Mouse (Mus musculus) embryonic facial prominence, embryonic 12.5 days (tissue): ENCODE data around the gene Top2a. TPM values are rescaled to one million over a fixed set of nuclear protein-coding genes. Genes with fewer than 3 reads are reported as not detected.

Experiments used
- ATAC-seq: fragments of 200-750 bp; cut with Nextera tagmentation; 2 replicates; pipeline ENCODE4 v1.8.0; 2017; ENCODE audit not compliant: insufficient number of reproducible peaks, insufficient read depth, low FRiP score, low TSS enrichment
- H3K27ac ChIP-seq: fragments of 300-500 bp; sonication (generic); 2 replicates; pipeline ENCODE4 v1.5.1; 2016; ENCODE audit warnings: mild to moderate bottlenecking
- H3K27me3 ChIP-seq: fragments of 300-500 bp; sonication (generic); 2 replicates; pipeline ENCODE4 v1.6.1; 2016; ENCODE audit warnings: mild to moderate bottlenecking, moderate library complexity
- H3K36me3 ChIP-seq: fragments of 300-500 bp; sonication (generic); 2 replicates; pipeline ENCODE4 v1.6.1; 2016; ENCODE audit warnings: mild to moderate bottlenecking
- H3K4me1 ChIP-seq: fragments of 300-500 bp; sonication (generic); 2 replicates; pipeline ENCODE4 v1.6.1; 2016
- H3K4me2 ChIP-seq: fragments of 300-500 bp; sonication (generic); replicated peaks from 2 replicates; pipeline ENCODE4 v1.6.1; 2016; ENCODE audit warnings: mild to moderate bottlenecking, moderate library complexity
- H3K4me3 ChIP-seq: fragments of 300-500 bp; sonication (generic); 2 replicates; pipeline ENCODE4 v1.5.1; 2016; ENCODE audit warnings: mild to moderate bottlenecking
- H3K9ac ChIP-seq: fragments of 300-500 bp; sonication (generic); 2 replicates; pipeline ENCODE4 v1.6.1; 2016; ENCODE audit warnings: mild to moderate bottlenecking, moderate library complexity
- H3K9me3 ChIP-seq: fragments of 300-500 bp; sonication (generic); 2 replicates; pipeline ENCODE4 v1.6.1; 2016; ENCODE audit warnings: mild to moderate bottlenecking, moderate library complexity
- WGBS: fragments of 180-500 bp; shearing (Covaris S2); methylation state at CpG from one replicate; pipeline ENCODE4 v1.1.7; 2016; 5-methylcytosine and 5-hydroxymethylcytosine counted together
- polyA plus RNA-seq: library from polyadenylated mRNA; unstranded; fragments of >200 nt; fragmentation: Nextera tagmentation; extraction: Ambion mirVana; gene quantifications from 2 replicates; pipeline ENCODE4 v1.2.1, GENCODE M21; 2016

Gene Top2a
- polyA plus RNA-seq, 1 experiment from 2014 or later, result 288 TPM

GRCm38 (mm10) chr11:98979356-98979755 is 44.6 kb downstream of the Top2a start:
- H3K36me3 ChIP-seq, result peaks cover 10% of the 10 kb centered on the region
- no peaks in the 10 kb centered on the region for H3K9me3 ChIP-seq
- ATAC-seq, result no peak
- H3K4me3 ChIP-seq, result no peak overlapping the region
- peaks cover 12% of the 10 kb centered on the region; the same call in 1 of the 2 replicates for H3K4me1 ChIP-seq
- H3K9ac ChIP-seq, result no peak overlapping the region
- H3K4me2 ChIP-seq, result no peak overlapping the region
- WGBS, result 81% methylated on average over 4 of the region's 5 CpGs
- H3K27ac ChIP-seq, result no peak overlapping the region
- H3K27me3 ChIP-seq, result peaks cover 30% of the 10 kb centered on the region

- peaks cover 28% of the 10 kb centered on the region for H3K27me3 ChIP-seq
- no peaks in the 10 kb centered on the region for H3K9me3 ChIP-seq
- no peak overlapping the region for H3K9ac ChIP-seq
- no peak for ATAC-seq
- peaks cover 12% of the 10 kb centered on the region; the same call in 1 of the 2 replicates for H3K4me1 ChIP-seq
- no peak overlapping the region for H3K4me3 ChIP-seq
- H3K36me3 ChIP-seq, result peaks cover 17% of the 10 kb centered on the region
- H3K27ac ChIP-seq, result no peak overlapping the region
- 52% methylated on average over 15 of the region's 15 CpGs for WGBS
- H3K4me2 ChIP-seq, result no peak overlapping the region
Observed at GRCm38 (mm10) chr11:98978526-98979148, 45.4 kb downstream of the Top2a start.

GRCm38 (mm10) chr11:98974871-98975719 is 48.9 kb downstream of the Top2a start:
- ATAC-seq, result no peak
- Histone ChIP-seq H3K4me3 (no peak overlapping the region), H3K27me3 (no peaks in the 10 kb centered on the region), H3K36me3 (peaks cover 52% of the 10 kb centered on the region), H3K4me2 (no peak overlapping the region), H3K9ac (no peak overlapping the region), H3K9me3 (no peaks in the 10 kb centered on the region), H3K4me1 (peaks cover 15% of the 10 kb centered on the region), H3K27ac (no peak overlapping the region)
- WGBS, result 52% methylated on average over 5 of the region's 5 CpGs

DNA sequence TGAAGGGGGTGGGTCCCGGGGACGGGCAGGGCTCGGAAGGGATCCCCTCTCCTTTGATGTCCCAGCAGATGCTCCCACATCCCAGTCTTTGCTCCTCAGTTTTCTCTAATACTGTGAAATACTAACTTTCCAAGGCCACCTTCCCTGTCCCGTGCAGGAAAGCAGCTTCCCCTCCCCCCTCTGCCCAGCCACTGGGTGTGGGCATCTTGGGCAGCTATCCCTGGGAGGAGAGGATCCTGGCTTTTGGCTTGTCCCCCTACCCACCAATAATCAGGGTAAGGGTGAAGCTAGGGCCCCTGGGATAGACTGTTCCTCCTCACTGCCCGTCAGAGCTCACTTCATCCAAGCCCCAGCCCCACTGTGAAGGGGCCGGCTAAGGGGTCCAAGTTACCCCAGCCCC is 49.8 kb downstream of the Top2a start:
- H3K4me3 ChIP-seq, result no peak overlapping the region
- H3K4me1 ChIP-seq, result peaks cover 23% of the 10 kb centered on the region
- no peaks in the 10 kb centered on the region for H3K27me3 ChIP-seq
- no peak for ATAC-seq
- H3K9ac ChIP-seq, result no peak overlapping the region
- WGBS, result 78% methylated on average over 6 of the region's 6 CpGs
- H3K4me2 ChIP-seq, result no peak overlapping the region
- peaks cover 59% of the 10 kb centered on the region for H3K36me3 ChIP-seq
- no peaks in the 10 kb centered on the region for H3K9me3 ChIP-seq
- H3K27ac ChIP-seq, result no peak overlapping the region

- Histone ChIP-seq H3K9ac (no peak overlapping the region), H3K27me3 (no peaks in the 10 kb centered on the region), H3K4me3 (no peak overlapping the region), H3K27ac (no peak overlapping the region), H3K9me3 (no peaks in the 10 kb centered on the region), H3K4me1 (peaks cover 30% of the 10 kb centered on the region), H3K4me2 (no peak overlapping the region), H3K36me3 (peaks cover 59% of the 10 kb centered on the region)
- no peak for ATAC-seq
- WGBS, result 90% methylated on average over 14 of the region's 14 CpGs
Observed at GRCm38 (mm10) chr11:98973584-98973983, 50.4 kb downstream of the Top2a start.

DNA sequence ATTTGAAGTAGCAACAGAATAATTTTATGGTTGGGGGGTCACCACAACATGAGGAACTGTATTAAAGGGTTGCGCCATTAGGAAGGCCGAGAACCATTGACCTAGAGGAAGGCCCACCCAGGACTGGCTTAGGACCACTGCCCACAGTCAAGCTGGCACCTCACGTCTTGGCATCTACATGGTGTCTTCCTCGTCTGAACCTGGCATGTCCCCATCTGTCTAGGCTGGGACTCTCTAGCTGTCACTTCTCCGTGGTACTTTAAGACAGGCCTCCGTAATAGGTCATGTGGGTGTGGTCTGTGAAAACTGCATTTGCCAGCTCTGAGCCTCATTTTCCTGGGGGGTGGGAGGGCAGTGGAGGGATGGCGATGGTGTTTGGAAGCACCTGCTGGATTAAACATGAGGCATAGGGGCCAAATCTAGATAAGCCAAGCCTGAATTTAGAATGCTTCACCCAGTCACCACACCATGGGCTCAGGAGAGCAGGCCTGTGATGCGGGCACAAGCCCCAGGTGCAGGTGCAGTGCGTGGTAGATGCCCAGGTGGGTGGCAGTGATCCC is 51.1 kb downstream of the Top2a start:
- 93% methylated on average over 9 of the region's 9 CpGs for WGBS
- ATAC-seq, result no peak
- Histone ChIP-seq H3K9me3 (no peaks in the 10 kb centered on the region), H3K4me3 (no peak overlapping the region), H3K4me1 (peaks cover 37% of the 10 kb centered on the region), H3K9ac (no peak overlapping the region), H3K27me3 (no peaks in the 10 kb centered on the region), H3K36me3 (peaks cover 65% of the 10 kb centered on the region), H3K27ac (no peak overlapping the region), H3K4me2 (no peak overlapping the region)

DNA sequence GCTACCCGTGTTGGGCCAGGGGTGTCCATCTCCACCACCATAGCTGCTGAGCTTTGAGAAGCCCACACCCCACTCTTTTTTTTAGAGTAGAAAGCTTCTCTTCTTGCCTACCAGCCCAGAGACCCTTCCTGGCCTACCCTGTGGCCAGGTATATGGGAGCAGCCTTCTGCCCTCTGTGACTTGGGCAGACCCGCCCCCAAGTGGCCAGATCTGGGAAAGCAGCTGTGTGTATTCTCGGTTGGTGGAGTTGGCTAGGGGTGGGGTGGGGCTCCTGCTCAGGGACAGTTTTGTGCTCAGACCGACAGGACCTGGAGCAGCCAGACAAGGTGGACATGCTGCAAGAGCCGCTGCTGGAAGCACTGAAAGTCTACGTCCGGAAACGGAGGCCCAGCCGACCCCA is 51.8 kb downstream of the Top2a start:
- H3K9me3 ChIP-seq, result no peaks in the 10 kb centered on the region
- H3K4me1 ChIP-seq, result peaks cover 43% of the 10 kb centered on the region
- peaks cover 66% of the 10 kb centered on the region for H3K36me3 ChIP-seq
- H3K9ac ChIP-seq, result no peak overlapping the region
- H3K4me3 ChIP-seq, result no peak overlapping the region
- no peak for ATAC-seq
- no peaks in the 10 kb centered on the region for H3K27me3 ChIP-seq
- peak overlapping the region; percentile 36; the same call in 1 of the 2 replicates for H3K27ac ChIP-seq
- 55% methylated on average over 9 of the region's 9 CpGs for WGBS
- no peak overlapping the region for H3K4me2 ChIP-seq

DNA sequence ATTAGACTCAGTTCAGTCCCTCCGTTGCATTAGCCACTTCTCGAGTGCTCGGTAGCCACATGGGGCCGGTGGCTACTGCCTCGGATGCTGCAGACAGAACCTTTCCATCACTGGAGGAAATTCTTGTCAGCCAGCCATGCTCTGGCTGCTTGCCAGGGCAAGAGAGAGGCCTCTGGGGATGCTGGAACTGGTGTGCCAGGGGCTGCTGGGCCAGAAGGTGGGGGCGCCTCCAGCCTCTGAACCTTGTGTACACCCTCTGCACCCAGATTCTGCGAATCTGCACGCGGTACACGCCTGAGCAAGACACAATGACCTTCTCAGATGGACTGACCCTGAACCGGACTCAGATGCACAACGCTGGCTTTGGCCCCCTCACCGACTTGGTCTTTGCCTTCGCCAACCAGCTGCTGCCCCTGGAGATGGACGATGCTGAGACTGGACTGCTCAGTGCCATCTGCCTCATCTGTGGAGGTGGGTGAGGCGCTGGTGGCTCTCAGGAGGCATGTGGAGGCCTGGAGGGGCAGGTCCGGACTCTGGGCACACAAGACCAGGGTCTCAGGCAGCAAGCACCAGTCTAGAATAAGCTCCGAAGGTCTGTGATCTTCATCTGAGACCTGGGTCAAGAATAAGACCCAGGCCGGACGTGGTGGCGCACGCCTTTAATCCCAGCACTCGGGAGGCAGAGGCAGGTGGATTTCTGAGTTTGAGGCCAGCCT is 52.5 kb downstream of the Top2a start:
- ATAC-seq, result no peak
- peaks cover 71% of the 10 kb centered on the region for H3K36me3 ChIP-seq
- H3K4me3 ChIP-seq, result no peak overlapping the region

GRCm38 (mm10) chr11:98970191-98970925 is 53.6 kb downstream of the Top2a start:
- WGBS, result 74% methylated on average over 29 of the region's 29 CpGs
- peaks cover 73% of the 10 kb centered on the region for H3K36me3 ChIP-seq
- ATAC-seq, result no peak
- peaks cover 61% of the 10 kb centered on the region for H3K4me1 ChIP-seq
- H3K27ac ChIP-seq, result peak overlapping the region; percentile 83
- no peaks in the 10 kb centered on the region for H3K9me3 ChIP-seq
- no peaks in the 10 kb centered on the region for H3K27me3 ChIP-seq
- no peak overlapping the region for H3K9ac ChIP-seq
- no peak overlapping the region for H3K4me3 ChIP-seq
- peak overlapping the region; percentile 34; the same call in 1 of the 2 replicates for H3K4me2 ChIP-seq

More for the DNA sequence above, 52.5 kb downstream of the Top2a start:
- 79% methylated on average over 23 of the region's 23 CpGs for WGBS
- H3K4me1 ChIP-seq, result peaks cover 50% of the 10 kb centered on the region
- H3K9me3 ChIP-seq, result no peaks in the 10 kb centered on the region
- H3K9ac ChIP-seq, result peak overlapping the region; percentile 7; the same call in 1 of the 2 replicates
- no peaks in the 10 kb centered on the region for H3K27me3 ChIP-seq
- 0 out of 2 replicates have a peak overlapping the region, but pooled peaks have one; percentile 2 for H3K4me2 ChIP-seq
- peak overlapping the region; percentile 83; the same call in 1 of the 2 replicates for H3K27ac ChIP-seq

- Histone ChIP-seq H3K4me3 (0 out of 2 replicates have a peak overlapping the region, but pooled peaks have one; percentile 2), H3K9ac (peak overlapping the region; percentile 30), H3K4me2 (peak overlapping the region; percentile 34), H3K4me1 (peaks cover 70% of the 10 kb centered on the region), H3K27ac (peak overlapping the region; percentile 83), H3K9me3 (no peaks in the 10 kb centered on the region), H3K36me3 (peaks cover 64% of the 10 kb centered on the region), H3K27me3 (no peaks in the 10 kb centered on the region)
- ATAC-seq, result no peak
- 20% methylated on average over 17 of the region's 17 CpGs for WGBS
Observed at GRCm38 (mm10) chr11:98969496-98969927, 54.5 kb downstream of the Top2a start.
